Mouse (Mus musculus) lung, postnatal 4 days (tissue): ENCODE data around the gene Sik2.

Experiments used
- DNase-seq, 2 experiments: peaks; one replicate each; pipeline ENCODE4 v3.0.0; 2021

The Sik2 gene

GRCm38 (mm10) chr9:50905321-50905720 lies 103.6 kb downstream of the Sik2 start:
- no peak for DNase-seq

GRCm38 (mm10) chr9:50904196-50904847 lies 104.6 kb downstream of the Sik2 start:
- no peak for DNase-seq

GRCm38 (mm10) chr9:50900026-50900920 lies 108.6 kb downstream of the Sik2 start:
- no peak for DNase-seq

GRCm38 (mm10) chr9:50893665-50894064 lies 115.2 kb downstream of the Sik2 start:
- DNase-seq: peak; percentile 59 to 78

GRCm38 (mm10) chr9:50890494-50891090 lies 118.3 kb downstream of the Sik2 start:
- DNase-seq: no peak

- no peak for DNase-seq
These were observed 118.9 kb downstream of the Sik2 start for GRCm38 (mm10) chr9:50889964-50890363.

GRCm38 (mm10) chr9:50889211-50889610 lies 119.7 kb downstream of the Sik2 start:
- no peak for DNase-seq

GRCm38 (mm10) chr9:50887351-50887750 lies 121.5 kb downstream of the Sik2 start:
- DNase-seq: peak; percentile 39 to 62

GRCm38 (mm10) chr9:50886870-50887269 lies 122.0 kb downstream of the Sik2 start:
- DNase-seq: no peak

GRCm38 (mm10) chr9:50885600-50885987 lies 123.3 kb downstream of the Sik2 start:
- no peak for DNase-seq

- peak; percentile 67 to 73 for DNase-seq
These were observed 123.9 kb downstream of the Sik2 start for GRCm38 (mm10) chr9:50884741-50885599.

- DNase-seq: no peak
These were observed 124.8 kb downstream of the Sik2 start for GRCm38 (mm10) chr9:50884093-50884492.

GRCm38 (mm10) chr9:50882183-50882582 lies 126.7 kb downstream of the Sik2 start:
- no peak for DNase-seq

GRCm38 (mm10) chr9:50877431-50877830 lies 131.4 kb downstream of the Sik2 start:
- DNase-seq: no peak

GRCm38 (mm10) chr9:50876287-50876686 lies 132.6 kb downstream of the Sik2 start:
- no peak for DNase-seq

- DNase-seq: no peak
These were observed 133.4 kb downstream of the Sik2 start for GRCm38 (mm10) chr9:50875470-50875869.

- no peak for DNase-seq
These were observed 134.8 kb downstream of the Sik2 start for GRCm38 (mm10) chr9:50874031-50874430.

- no peak for DNase-seq
These were observed 135.7 kb downstream of the Sik2 start for GRCm38 (mm10) chr9:50873210-50873609.

GRCm38 (mm10) chr9:50868182-50868581 lies 140.7 kb downstream of the Sik2 start:
- no peak for DNase-seq

- no peak for DNase-seq
These were observed 141.9 kb downstream of the Sik2 start for GRCm38 (mm10) chr9:50867015-50867414.

- peak in 1 of 2 experiments; percentile 43 for DNase-seq
These were observed 143.1 kb downstream of the Sik2 start for GRCm38 (mm10) chr9:50865803-50866202.

- DNase-seq: no peak
These were observed 144.0 kb downstream of the Sik2 start for GRCm38 (mm10) chr9:50864877-50865276.

GRCm38 (mm10) chr9:50863824-50864223 lies 145.0 kb downstream of the Sik2 start:
- no peak for DNase-seq
